Mouse (Mus musculus): ENCODE results near the gene Eef1g. TPM values are rescaled to one million over a fixed set of nuclear protein-coding genes. Genes with fewer than 3 reads are reported as not detected.
A peak's percentile ranks its signal among the peaks of the same experiment; 100 is the strongest.

Gene Eef1g
- polyA plus RNA-seq (2014; fragmentation: Nextera tagmentation; extraction: Ambion mirVana) = 297 and 333 TPM in 2 replicates

GRCm38 (mm10) chr19:8966590-8967372 is at the start of gene Eef1g:
Eef1g (plus strand) TSS chr19:8967041.
- WGBS = under 1% methylated on average over 52 of the region's 52 CpGs
- H3K9ac ChIP-seq (replicated peaks; ENCODE audit: low read depth, low read length) = peak within 1 kb of the TSS; percentile 70
- H3K4me3 ChIP-seq (ENCODE audit: low read depth, low read length) = peak within 1 kb of the TSS; percentile 64
- peak within 1 kb of the TSS; percentile 83 for H3K27ac ChIP-seq (ENCODE audit: low read depth, low read length)
- peaks cover 46% of the 10 kb centered on the region for H3K36me3 ChIP-seq (ENCODE audit: control insufficient read depth, insufficient read depth, low read length)
- H3K4me2 ChIP-seq (ENCODE audit: low read depth, low read length) = peak within 1 kb of the TSS; percentile 65
- H3K27me3 ChIP-seq (ENCODE audit: control insufficient read depth, insufficient read depth, low read length) = no peaks in the 10 kb centered on the region
- ATAC-seq (ENCODE audit: low read depth) = peak; percentile 98
- no peaks in the 10 kb centered on the region for H3K9me3 ChIP-seq (ENCODE audit: control insufficient read depth, low read length)
- peaks cover 5% of the 10 kb centered on the region for H3K4me1 ChIP-seq (ENCODE audit: control insufficient read depth, insufficient read depth, low read length)

GRCm38 (mm10) chr19:8919000-8919399 is 47.8 kb upstream of the Eef1g start:
- WGBS = 95% methylated on average over 3 of the region's 3 CpGs
- H3K27ac ChIP-seq (ENCODE audit: low read depth, low read length) = no peak overlapping the region
- ATAC-seq (ENCODE audit: low read depth) = no peak

GRCm38 (mm10) chr19:8919684-8920072 is 47.2 kb upstream of the Eef1g start:
- ATAC-seq (ENCODE audit: low read depth) = peak; percentile 16
- Histone ChIP-seq H3K9me3 (ENCODE audit: control insufficient read depth, low read length) (no peaks in the 10 kb centered on the region), H3K4me2 (ENCODE audit: low read depth, low read length) (peak overlapping the region; percentile 84), H3K9ac (replicated peaks; ENCODE audit: low read depth, low read length) (peak overlapping the region; percentile 66; the same call in 1 of the 2 replicates), H3K27me3 (ENCODE audit: control insufficient read depth, insufficient read depth, low read length) (no peaks in the 10 kb centered on the region), H3K4me3 (ENCODE audit: low read depth, low read length) (peak overlapping the region; percentile 88), H3K4me1 (ENCODE audit: control insufficient read depth, insufficient read depth, low read length) (peaks cover 15% of the 10 kb centered on the region; the same call in 1 of the 2 replicates), H3K27ac (ENCODE audit: low read depth, low read length) (peak overlapping the region; percentile 82), H3K36me3 (ENCODE audit: control insufficient read depth, insufficient read depth, low read length) (peaks cover 18% of the 10 kb centered on the region)
- 57% methylated on average over 6 of the region's 6 CpGs for WGBS

More at GRCm38 (mm10) chr19:8919000-8919399, 47.8 kb upstream of the Eef1g start:
- Histone ChIP-seq H3K36me3 (ENCODE audit: control insufficient read depth, insufficient read depth, low read length) (peaks cover 22% of the 10 kb centered on the region), H3K27me3 (ENCODE audit: control insufficient read depth, insufficient read depth, low read length) (no peaks in the 10 kb centered on the region), H3K4me2 (ENCODE audit: low read depth, low read length) (no peak overlapping the region), H3K9ac (replicated peaks; ENCODE audit: low read depth, low read length) (no peak overlapping the region), H3K4me1 (ENCODE audit: control insufficient read depth, insufficient read depth, low read length) (peaks cover 15% of the 10 kb centered on the region; the same call in 1 of the 2 replicates), H3K4me3 (ENCODE audit: low read depth, low read length) (no peak overlapping the region), H3K9me3 (ENCODE audit: control insufficient read depth, low read length) (no peaks in the 10 kb centered on the region)

GRCm38 (mm10) chr19:8920073-8920736 is 46.6 kb upstream of the Eef1g start, which contains the start of gene B3gat3:
B3gat3 (plus strand) TSS chr19:8920374.
- peak within 1 kb of the TSS; percentile 84 for H3K4me2 ChIP-seq (ENCODE audit: low read depth, low read length)
- peaks cover 15% of the 10 kb centered on the region; the same call in 1 of the 2 replicates for H3K4me1 ChIP-seq (ENCODE audit: control insufficient read depth, insufficient read depth, low read length)
- no peaks in the 10 kb centered on the region for H3K27me3 ChIP-seq (ENCODE audit: control insufficient read depth, insufficient read depth, low read length)
- peak within 1 kb of the TSS; percentile 66 for H3K9ac ChIP-seq (replicated peaks; ENCODE audit: low read depth, low read length)
- peak within 1 kb of the TSS; percentile 82 for H3K27ac ChIP-seq (ENCODE audit: low read depth, low read length)
- no peaks in the 10 kb centered on the region for H3K9me3 ChIP-seq (ENCODE audit: control insufficient read depth, low read length)
- H3K36me3 ChIP-seq (ENCODE audit: control insufficient read depth, insufficient read depth, low read length) = peaks cover 12% of the 10 kb centered on the region
- peak; percentile 98 for ATAC-seq (ENCODE audit: low read depth)
- peak within 1 kb of the TSS; percentile 88 for H3K4me3 ChIP-seq (ENCODE audit: low read depth, low read length)
- WGBS = 3% methylated on average over 44 of the region's 50 CpGs

GRCm38 (mm10) chr19:8920836-8921291 is 46.0 kb upstream of the Eef1g start:
- H3K27me3 ChIP-seq (ENCODE audit: control insufficient read depth, insufficient read depth, low read length) = no peaks in the 10 kb centered on the region
- H3K36me3 ChIP-seq (ENCODE audit: control insufficient read depth, insufficient read depth, low read length) = peaks cover 6% of the 10 kb centered on the region; the same call in 1 of the 2 replicates
- peak overlapping the region; percentile 66 for H3K9ac ChIP-seq (replicated peaks; ENCODE audit: low read depth, low read length)
- H3K9me3 ChIP-seq (ENCODE audit: control insufficient read depth, low read length) = no peaks in the 10 kb centered on the region
- WGBS = 3% methylated on average over 6 of the region's 6 CpGs
- H3K4me2 ChIP-seq (ENCODE audit: low read depth, low read length) = peak overlapping the region; percentile 84
- peak overlapping the region; percentile 88 for H3K4me3 ChIP-seq (ENCODE audit: low read depth, low read length)
- H3K27ac ChIP-seq (ENCODE audit: low read depth, low read length) = peak overlapping the region; percentile 82
- H3K4me1 ChIP-seq (ENCODE audit: control insufficient read depth, insufficient read depth, low read length) = peaks cover 15% of the 10 kb centered on the region; the same call in 1 of the 2 replicates
- ATAC-seq (ENCODE audit: low read depth) = no peak; the same call in 1 of the 2 replicates

GRCm38 (mm10) chr19:8921741-8922140 is 45.1 kb upstream of the Eef1g start:
- no peak for ATAC-seq (ENCODE audit: low read depth)
- Histone ChIP-seq H3K9me3 (ENCODE audit: control insufficient read depth, low read length) (no peaks in the 10 kb centered on the region), H3K27me3 (ENCODE audit: control insufficient read depth, insufficient read depth, low read length) (no peaks in the 10 kb centered on the region), H3K4me3 (ENCODE audit: low read depth, low read length) (no peak overlapping the region; the same call in 1 of the 2 replicates), H3K36me3 (ENCODE audit: control insufficient read depth, insufficient read depth, low read length) (peaks cover 6% of the 10 kb centered on the region; the same call in 1 of the 2 replicates), H3K4me2 (ENCODE audit: low read depth, low read length) (peak overlapping the region; percentile 84; the same call in 1 of the 2 replicates), H3K9ac (replicated peaks; ENCODE audit: low read depth, low read length) (no peak overlapping the region), H3K27ac (ENCODE audit: low read depth, low read length) (no peak overlapping the region), H3K4me1 (ENCODE audit: control insufficient read depth, insufficient read depth, low read length) (peaks cover 15% of the 10 kb centered on the region; the same call in 1 of the 2 replicates)
- WGBS = 88% methylated on average over 9 of the region's 9 CpGs

GRCm38 (mm10) chr19:8926766-8927165 is 40.1 kb upstream of the Eef1g start:
- Histone ChIP-seq H3K36me3 (ENCODE audit: control insufficient read depth, insufficient read depth, low read length) (peaks cover 9% of the 10 kb centered on the region; the same call in 1 of the 2 replicates), H3K27ac (ENCODE audit: low read depth, low read length) (no peak overlapping the region), H3K9me3 (ENCODE audit: control insufficient read depth, low read length) (no peaks in the 10 kb centered on the region), H3K4me1 (ENCODE audit: control insufficient read depth, insufficient read depth, low read length) (peaks cover 5% of the 10 kb centered on the region; the same call in 1 of the 2 replicates), H3K27me3 (ENCODE audit: control insufficient read depth, insufficient read depth, low read length) (no peaks in the 10 kb centered on the region), H3K4me2 (ENCODE audit: low read depth, low read length) (no peak overlapping the region), H3K4me3 (ENCODE audit: low read depth, low read length) (no peak overlapping the region), H3K9ac (replicated peaks; ENCODE audit: low read depth, low read length) (no peak overlapping the region)
- WGBS = 95% methylated on average over 2 of the region's 2 CpGs
- ATAC-seq (ENCODE audit: low read depth) = no peak

- no peak for ATAC-seq (ENCODE audit: low read depth)
- no peak overlapping the region for H3K4me3 ChIP-seq (ENCODE audit: low read depth, low read length)
Observed at GRCm38 (mm10) chr19:8927891-8928525, 38.8 kb upstream of the Eef1g start.

More at GRCm38 (mm10) chr19:8927891-8928525, 38.8 kb upstream of the Eef1g start:
- Histone ChIP-seq H3K9ac (replicated peaks; ENCODE audit: low read depth, low read length) (no peak overlapping the region), H3K36me3 (ENCODE audit: control insufficient read depth, insufficient read depth, low read length) (peaks cover 8% of the 10 kb centered on the region; the same call in 1 of the 2 replicates), H3K27me3 (ENCODE audit: control insufficient read depth, insufficient read depth, low read length) (no peaks in the 10 kb centered on the region), H3K4me1 (ENCODE audit: control insufficient read depth, insufficient read depth, low read length) (0 out of 2 replicates have a peak, but pooled peaks cover 3% of the 10 kb centered on the region), H3K27ac (ENCODE audit: low read depth, low read length) (no peak overlapping the region), H3K4me2 (ENCODE audit: low read depth, low read length) (no peak overlapping the region), H3K9me3 (ENCODE audit: control insufficient read depth, low read length) (no peaks in the 10 kb centered on the region)
- WGBS = 91% methylated on average over 12 of the region's 12 CpGs

All from neural tube, embryonic 14.5 days (tissue).